Mouse (Mus musculus) intestine, embryonic 16.5 days (tissue): ENCODE results near the gene Dgkd. TPM values are rescaled to one million over a fixed set of nuclear protein-coding genes. Genes with fewer than 3 reads are reported as not detected.

Experiments used
- ATAC-seq: fragments of 200-750 bp; cut with Nextera tagmentation; 2 replicates; pipeline ENCODE4 v1.8.0; 2017; ENCODE audit warnings: moderate TSS enrichment, moderate library complexity
- H3K27ac ChIP-seq: fragments of 300-500 bp; sonication (generic); 2 replicates; pipeline ENCODE4 v1.5.1; 2014; ENCODE audit warnings: mild to moderate bottlenecking, low read length
- H3K27me3 ChIP-seq: fragments of 300-500 bp; sonication (generic); replicated peaks from 2 replicates; pipeline ENCODE4 v1.6.1; 2014; ENCODE audit warnings: low read length, control low read depth, mixed read lengths; ENCODE audit not compliant: control insufficient read depth, insufficient read depth
- H3K36me3 ChIP-seq: fragments of 300-500 bp; sonication (generic); 2 replicates; pipeline ENCODE4 v1.6.1; 2014; ENCODE audit warnings: low read length, control low read depth; ENCODE audit not compliant: control insufficient read depth, insufficient read depth
- H3K4me1 ChIP-seq: fragments of 300-500 bp; sonication (generic); 2 replicates; pipeline ENCODE4 v1.6.1; 2014; ENCODE audit warnings: low read length, control low read depth, mixed read lengths; ENCODE audit not compliant: control insufficient read depth, insufficient read depth
- H3K4me2 ChIP-seq: fragments of 300-500 bp; sonication (generic); 2 replicates; pipeline ENCODE4 v1.6.1; 2014; ENCODE audit warnings: low read depth, low read length, control low read depth
- H3K4me3 ChIP-seq: fragments of 300-500 bp; sonication (generic); 2 replicates; pipeline ENCODE4 v1.5.1; 2014; ENCODE audit warnings: mild to moderate bottlenecking, low read length
- H3K9ac ChIP-seq: fragments of 300-500 bp; sonication (generic); 2 replicates; pipeline ENCODE4 v1.6.1; 2014; ENCODE audit warnings: low read depth, low read length
- H3K9me3 ChIP-seq: fragments of 300-500 bp; sonication (generic); 2 replicates; pipeline ENCODE4 v1.6.1; 2016; ENCODE audit warnings: low read length, control low read depth; ENCODE audit not compliant: control insufficient read depth
- WGBS: fragments of 180-500 bp; shearing (Covaris S2); extraction: QIAGEN DNeasy Blood & Tissue Kit; methylation state at CpG from one replicate; pipeline ENCODE4 v1.1.7; 2014; 5-methylcytosine and 5-hydroxymethylcytosine counted together
- polyA plus RNA-seq: library from polyadenylated mRNA; unstranded; fragments of >200 nt; fragmentation: Nextera tagmentation; extraction: Ambion mirVana; gene quantifications from 2 replicates; pipeline ENCODE4 v1.2.1, GENCODE M21; 2015

The Dgkd gene
- 24.0 and 26.9 TPM in 2 replicates for polyA plus RNA-seq

DNA sequence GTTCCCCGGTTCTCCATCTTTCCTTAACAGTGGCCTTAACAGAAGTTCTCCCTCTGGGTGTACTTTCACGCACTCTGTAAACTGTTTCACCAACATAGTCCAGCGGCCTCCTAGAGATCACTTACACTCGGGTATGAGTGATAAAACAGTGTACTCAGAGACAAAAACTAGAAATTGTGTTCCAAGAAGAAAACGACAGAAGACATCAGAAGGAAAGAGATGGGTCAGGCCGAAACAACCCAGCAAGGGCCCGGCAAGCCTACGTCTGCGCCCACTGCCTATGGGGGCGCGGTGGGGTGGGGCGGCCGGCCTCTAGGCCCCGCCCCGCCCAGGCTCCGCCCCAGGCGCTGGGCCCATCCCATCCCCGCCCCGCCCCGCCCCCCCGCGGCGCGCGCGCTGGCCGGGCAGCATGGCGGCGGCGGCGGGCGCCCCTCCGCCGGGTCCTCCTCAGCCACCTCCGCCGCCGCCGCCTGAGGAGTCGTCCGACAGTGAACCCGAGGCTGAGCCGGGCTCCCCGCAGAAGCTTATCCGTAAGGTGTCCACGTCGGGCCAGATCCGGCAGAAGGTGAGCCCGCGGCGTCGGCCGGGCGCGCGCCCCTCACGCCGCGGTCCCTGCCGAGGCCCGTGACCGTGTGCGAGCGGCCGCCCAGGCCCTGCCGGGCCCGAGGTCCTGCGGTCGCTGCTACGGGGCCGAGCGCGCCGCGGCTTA is at the start of gene Dgkd:
Dgkd (plus strand) TSS at position 396 of the 709 bp plus-strand sequence.
- no peaks in the 10 kb centered on the region for H3K27me3 ChIP-seq
- H3K9me3 ChIP-seq: no peaks in the 10 kb centered on the region
- H3K4me3 ChIP-seq: peak within 1 kb of the TSS; percentile 95
- H3K4me2 ChIP-seq: peak within 1 kb of the TSS; percentile 81
- ATAC-seq: peak; percentile 95
- H3K27ac ChIP-seq: peak within 1 kb of the TSS; percentile 71
- H3K36me3 ChIP-seq: no peaks in the 10 kb centered on the region
- peak within 1 kb of the TSS; percentile 95 for H3K9ac ChIP-seq
- under 1% methylated on average over 66 of the region's 74 CpGs for whole genome bisulfite sequencing
- peaks cover 38% of the 10 kb centered on the region for H3K4me1 ChIP-seq

DNA sequence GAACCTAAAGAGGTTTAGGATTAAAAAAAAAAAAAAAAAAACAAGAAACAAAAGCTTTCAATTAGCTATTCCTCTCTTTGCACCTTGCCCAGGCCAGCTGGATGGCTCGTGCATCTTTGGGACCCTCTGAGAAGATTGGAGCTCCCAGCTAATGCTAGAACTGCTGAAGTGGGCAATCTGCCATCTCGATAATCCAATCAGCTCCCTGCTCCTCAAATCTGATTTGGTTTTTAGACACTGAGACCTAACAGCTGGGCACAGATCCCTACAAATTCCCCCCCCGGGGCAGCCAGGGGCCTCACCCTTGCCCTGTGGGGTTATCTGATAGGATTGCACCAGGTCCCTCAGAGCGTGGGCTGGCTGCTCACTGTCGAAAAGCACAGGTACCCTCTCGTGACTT is 49.5 kb upstream of the Dgkd start, which contains the start of gene Sag:
Sag (plus strand) TSS at position 105 of the 400 bp plus-strand sequence.
- ATAC-seq: no peak
- H3K27me3 ChIP-seq: no peaks in the 10 kb centered on the region
- WGBS: 68% methylated on average over 6 of the region's 6 CpGs

DNA sequence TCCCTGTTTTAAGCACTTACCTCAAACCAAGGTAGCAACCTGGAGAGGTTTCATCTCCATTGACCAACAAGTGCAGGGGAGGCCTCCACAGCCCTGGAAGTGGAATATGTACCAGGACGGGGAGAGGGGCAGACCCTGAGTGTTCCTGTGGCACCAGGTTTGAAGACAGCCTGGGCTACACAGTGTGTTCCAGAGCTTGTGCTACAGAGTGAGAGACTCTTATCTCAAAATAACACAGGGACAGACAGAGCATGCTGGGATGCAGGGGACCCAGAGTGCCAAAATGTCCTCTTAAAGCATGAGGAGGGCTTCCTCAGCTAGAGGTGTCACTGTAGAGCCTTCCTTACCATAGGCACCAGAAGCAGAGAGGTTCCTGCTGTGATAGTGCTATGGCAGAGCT is 45.3 kb upstream of the Dgkd start:
- Histone ChIP-seq H3K4me2 (no peak overlapping the region), H3K9me3 (no peaks in the 10 kb centered on the region), H3K4me3 (no peak overlapping the region), H3K4me1 (no peaks in the 10 kb centered on the region), H3K9ac (no peak overlapping the region), H3K27ac (no peak overlapping the region), H3K27me3 (no peaks in the 10 kb centered on the region), H3K36me3 (no peaks in the 10 kb centered on the region)
- ATAC-seq: no peak
- 79% methylated on average over 1 of the region's 1 CpGs for WGBS

More for the DNA sequence above, 49.5 kb upstream of the Dgkd start, which contains the start of gene Sag:
- no peak within 1 kb of the TSS for H3K4me2 ChIP-seq
- H3K4me1 ChIP-seq: no peaks in the 10 kb centered on the region
- no peak within 1 kb of the TSS for H3K9ac ChIP-seq
- H3K9me3 ChIP-seq: no peaks in the 10 kb centered on the region
- no peak within 1 kb of the TSS for H3K27ac ChIP-seq
- H3K36me3 ChIP-seq: no peaks in the 10 kb centered on the region
- H3K4me3 ChIP-seq: no peak within 1 kb of the TSS

DNA sequence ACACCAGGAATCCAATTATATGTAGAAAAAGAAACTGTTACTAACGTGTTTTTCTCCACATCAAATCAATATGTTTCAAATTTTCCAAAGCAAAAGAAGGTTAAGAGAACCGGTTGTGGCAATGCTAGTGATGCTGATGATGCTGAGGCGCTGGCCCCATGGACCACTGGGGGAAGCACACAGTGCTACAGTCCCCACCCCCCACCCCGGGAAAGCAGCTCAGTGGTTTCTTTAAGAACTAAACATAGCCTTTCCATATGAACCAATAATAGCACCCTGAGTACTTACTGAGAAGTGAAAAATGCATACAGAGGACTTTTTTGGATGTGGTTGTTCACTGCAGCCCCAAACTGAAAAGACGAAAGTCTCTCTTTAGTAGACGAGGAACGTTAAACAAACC is 41.7 kb upstream of the Dgkd start:
- H3K4me1 ChIP-seq: no peaks in the 10 kb centered on the region
- WGBS: 86% methylated on average over 7 of the region's 7 CpGs
- no peaks in the 10 kb centered on the region for H3K27me3 ChIP-seq
- H3K4me3 ChIP-seq: no peak overlapping the region
- H3K9me3 ChIP-seq: no peaks in the 10 kb centered on the region
- ATAC-seq: no peak
- no peak overlapping the region for H3K9ac ChIP-seq
- no peak overlapping the region for H3K27ac ChIP-seq
- no peak overlapping the region for H3K4me2 ChIP-seq
- no peaks in the 10 kb centered on the region for H3K36me3 ChIP-seq

DNA sequence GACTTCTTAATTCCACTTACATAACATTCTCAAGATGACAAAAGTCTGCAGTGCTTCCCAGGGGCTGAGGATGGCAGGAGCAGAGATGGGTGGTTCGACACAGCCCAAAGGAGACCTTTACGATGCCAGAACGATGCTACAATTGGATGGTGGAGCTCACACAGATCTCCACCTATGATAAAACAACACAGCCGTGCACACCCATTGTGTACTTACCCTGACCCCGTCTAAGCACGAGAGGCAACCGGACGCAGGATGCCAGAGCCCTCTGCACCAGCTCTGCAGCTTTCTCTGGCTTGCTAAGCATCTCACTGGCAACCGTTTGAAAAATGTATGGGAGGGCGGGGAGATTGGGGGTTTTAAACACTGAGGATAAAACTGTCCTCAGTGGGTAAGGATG is 41.0 kb upstream of the Dgkd start:
- H3K9ac ChIP-seq: no peak overlapping the region
- no peaks in the 10 kb centered on the region for H3K4me1 ChIP-seq
- ATAC-seq: no peak
- H3K27me3 ChIP-seq: no peaks in the 10 kb centered on the region
- no peak overlapping the region for H3K4me2 ChIP-seq
- no peaks in the 10 kb centered on the region for H3K36me3 ChIP-seq
- WGBS: 52% methylated on average over 10 of the region's 10 CpGs
- H3K9me3 ChIP-seq: no peaks in the 10 kb centered on the region
- H3K27ac ChIP-seq: no peak overlapping the region
- H3K4me3 ChIP-seq: no peak overlapping the region

DNA sequence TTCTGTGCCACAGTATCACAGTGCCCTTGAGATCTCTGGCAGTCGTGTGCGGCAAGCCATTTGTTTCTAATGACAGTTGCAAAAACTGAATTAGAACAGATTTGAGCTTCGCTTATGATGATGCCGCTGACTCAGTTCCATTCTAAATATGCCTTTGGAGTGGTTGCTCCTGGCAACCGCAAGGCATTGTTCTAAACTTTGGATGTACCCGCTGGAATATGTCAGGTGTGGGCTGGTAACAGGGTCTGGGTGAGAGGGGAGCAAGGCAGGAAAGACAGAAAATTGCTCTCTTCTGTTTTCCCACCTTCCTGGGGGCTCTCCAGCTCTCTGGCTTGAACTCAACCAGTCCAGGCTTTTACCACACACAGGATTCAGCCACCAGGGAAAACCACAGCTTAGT is 39.9 kb upstream of the Dgkd start:
- Histone ChIP-seq H3K36me3 (no peaks in the 10 kb centered on the region), H3K9me3 (no peaks in the 10 kb centered on the region), H3K9ac (no peak overlapping the region), H3K27me3 (no peaks in the 10 kb centered on the region), H3K4me2 (no peak overlapping the region), H3K27ac (no peak overlapping the region), H3K4me1 (no peaks in the 10 kb centered on the region), H3K4me3 (no peak overlapping the region)
- no peak for ATAC-seq
- 78% methylated on average over 6 of the region's 6 CpGs for WGBS

DNA sequence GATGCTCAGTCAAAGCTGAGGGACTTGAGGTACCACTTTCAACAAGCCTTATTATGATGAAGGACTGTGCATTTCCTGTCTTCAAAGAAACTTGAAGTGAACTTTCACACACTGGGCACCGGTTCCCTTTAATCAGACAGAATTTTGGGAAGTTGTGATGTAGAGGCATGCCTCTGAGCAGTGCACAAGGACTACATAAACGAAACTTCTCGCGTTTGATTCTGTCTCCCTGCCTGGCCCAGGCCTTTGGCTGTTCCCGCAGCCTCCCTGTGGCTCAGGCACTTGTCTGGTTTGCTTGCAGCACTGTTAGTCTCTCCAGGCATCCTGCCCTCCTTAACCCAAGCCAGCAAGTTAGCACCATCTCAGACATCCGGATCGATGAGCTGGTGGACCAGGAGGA is 39.4 kb upstream of the Dgkd start:
- Histone ChIP-seq H3K27me3 (no peaks in the 10 kb centered on the region), H3K4me3 (no peak overlapping the region), H3K9ac (no peak overlapping the region), H3K27ac (no peak overlapping the region), H3K9me3 (no peaks in the 10 kb centered on the region), H3K4me1 (no peaks in the 10 kb centered on the region), H3K36me3 (no peaks in the 10 kb centered on the region), H3K4me2 (no peak overlapping the region)
- no peak for ATAC-seq
- WGBS: 69% methylated on average over 7 of the region's 7 CpGs

DNA sequence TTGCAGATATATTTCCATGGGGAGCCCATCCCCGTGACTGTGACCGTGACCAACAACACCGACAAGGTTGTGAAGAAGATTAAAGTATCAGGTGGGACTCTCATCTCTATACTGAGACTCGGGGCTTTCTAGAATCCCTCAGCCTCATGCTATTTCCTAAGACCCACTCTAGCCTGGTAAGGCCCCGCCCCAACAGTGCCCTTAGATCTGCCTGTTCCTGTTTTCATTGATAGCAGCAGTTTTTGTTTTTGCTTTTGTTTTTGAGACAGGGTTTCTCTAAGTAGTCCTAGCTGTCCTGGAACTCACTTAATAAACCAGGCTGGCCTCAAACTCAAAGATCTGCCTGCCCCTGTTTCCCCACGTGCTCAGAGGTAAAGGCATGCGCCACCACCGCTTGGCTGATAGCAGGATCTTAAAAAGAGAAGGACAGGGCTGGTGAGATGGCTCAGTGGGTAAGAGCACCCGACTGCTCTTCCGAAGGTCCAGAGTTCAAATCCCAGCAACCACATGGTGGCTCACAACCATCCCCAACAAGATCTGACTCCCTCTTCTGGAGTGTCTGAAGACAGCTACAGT is 28.6 kb upstream of the Dgkd start:
- no peak overlapping the region for H3K9ac ChIP-seq
- no peaks in the 10 kb centered on the region for H3K9me3 ChIP-seq
- ATAC-seq: no peak
- no peaks in the 10 kb centered on the region for H3K36me3 ChIP-seq
- no peak overlapping the region for H3K27ac ChIP-seq
- no peak overlapping the region for H3K4me3 ChIP-seq
- no peak overlapping the region for H3K4me2 ChIP-seq
- H3K4me1 ChIP-seq: 0 out of 2 replicates have a peak, but pooled peaks cover 2% of the 10 kb centered on the region
- H3K27me3 ChIP-seq: no peaks in the 10 kb centered on the region
- 89% methylated on average over 10 of the region's 10 CpGs for WGBS

DNA sequence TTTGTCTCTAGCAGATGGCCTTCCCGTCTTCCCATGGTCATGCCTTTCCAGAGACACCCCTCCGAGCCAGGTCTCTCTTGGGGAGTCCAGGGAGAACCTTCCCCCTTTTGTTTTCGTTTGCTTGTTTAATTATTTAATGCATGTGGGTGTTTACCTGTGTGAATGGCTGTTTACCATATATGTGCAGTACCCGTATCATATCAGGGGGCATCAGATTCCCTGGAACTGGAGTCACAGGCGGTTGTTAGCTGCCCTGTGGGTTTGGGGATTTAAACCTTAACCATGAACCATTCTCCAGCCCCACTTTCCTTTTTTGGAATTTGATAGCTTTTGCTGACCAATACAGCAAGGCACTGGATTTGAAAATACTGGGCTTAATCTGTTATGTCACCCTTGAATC is 27.8 kb upstream of the Dgkd start:
- ATAC-seq: no peak
- no peak overlapping the region for H3K27ac ChIP-seq
- H3K27me3 ChIP-seq: no peaks in the 10 kb centered on the region
- no peaks in the 10 kb centered on the region for H3K36me3 ChIP-seq
- 0 out of 2 replicates have a peak, but pooled peaks cover 2% of the 10 kb centered on the region for H3K4me1 ChIP-seq
- WGBS: 87% methylated on average over 5 of the region's 5 CpGs
- H3K9ac ChIP-seq: no peak overlapping the region
- H3K4me2 ChIP-seq: no peak overlapping the region
- no peak overlapping the region for H3K4me3 ChIP-seq
- no peaks in the 10 kb centered on the region for H3K9me3 ChIP-seq
